Mouse (Mus musculus) heart, postnatal 25 days (tissue): ENCODE results near the gene Ppp1r14b. TPM values are rescaled to one million over a fixed set of nuclear protein-coding genes. Genes with fewer than 3 reads are reported as not detected.

ENCODE experiments used
- DNase-seq: peaks from one replicate; pipeline ENCODE4 v3.0.0; 2022; ENCODE audit warnings: low spot score
- intact Hi-C: fragments of 180-260 bp; cut with DNase I; formaldehyde crosslinking; loops from one replicate; pipeline ENCODE4 v1.15.1; 2025
- total RNA-seq, 2 experiments: library from RNA; stranded (reverse); gene quantifications; 2 replicates each; pipeline ENCODE4 v1.2.3; 2021

Gene Ppp1r14b
- total RNA-seq, 2 experiments from 2014 or later = 83.5 to 112 TPM

DNA sequence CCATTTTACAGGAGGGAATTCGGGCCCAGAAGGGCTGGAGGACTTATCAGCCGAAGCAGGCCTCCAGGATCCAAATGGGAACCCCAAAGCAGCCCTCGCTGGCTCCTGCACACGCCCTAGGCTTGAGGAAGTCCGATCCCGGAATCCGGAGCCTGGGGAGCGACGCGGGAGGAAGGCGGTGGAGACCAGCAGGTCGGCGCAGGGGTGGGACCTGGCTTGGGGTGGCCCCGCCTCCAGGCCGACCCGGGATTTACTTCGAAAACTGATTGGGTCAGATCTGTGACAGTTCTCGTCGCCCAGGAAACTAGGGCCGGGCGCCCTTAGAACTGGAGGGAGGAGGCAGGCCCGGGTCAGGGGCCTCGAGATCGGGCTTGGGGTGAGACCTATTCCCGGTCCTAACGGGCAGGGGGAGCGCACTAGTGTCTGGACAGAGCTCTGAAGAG lies 32.5 kb upstream of the Ppp1r14b start, which contains the start of gene Gpr137:
Gpr137 (minus strand) TSS at position 232 of the 443 bp plus-strand sequence.
- peak; percentile 96 for DNase-seq
- intact Hi-C loops = no loop called here

DNA sequence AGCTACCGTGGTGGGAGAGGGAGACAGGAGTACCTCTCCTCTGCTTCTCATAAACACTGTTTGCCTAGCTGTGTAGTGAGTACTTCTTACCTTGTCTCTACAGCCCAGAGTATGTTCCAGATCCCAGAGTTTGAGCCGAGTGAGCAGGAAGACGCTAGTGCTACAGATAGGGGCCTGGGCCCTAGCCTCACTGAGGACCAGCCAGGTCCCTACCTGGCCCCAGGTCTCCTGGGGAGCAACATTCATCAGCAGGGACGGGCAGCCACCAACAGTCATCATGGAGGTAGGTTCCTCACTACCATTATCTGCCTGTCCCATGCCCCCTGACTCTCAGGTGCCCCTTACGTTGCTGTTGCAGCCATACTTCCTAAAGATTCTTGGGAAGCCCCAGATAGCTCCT lies 32.0 kb upstream of the Ppp1r14b start:
- intact Hi-C loops = no loop called here
- no peak for DNase-seq

DNA sequence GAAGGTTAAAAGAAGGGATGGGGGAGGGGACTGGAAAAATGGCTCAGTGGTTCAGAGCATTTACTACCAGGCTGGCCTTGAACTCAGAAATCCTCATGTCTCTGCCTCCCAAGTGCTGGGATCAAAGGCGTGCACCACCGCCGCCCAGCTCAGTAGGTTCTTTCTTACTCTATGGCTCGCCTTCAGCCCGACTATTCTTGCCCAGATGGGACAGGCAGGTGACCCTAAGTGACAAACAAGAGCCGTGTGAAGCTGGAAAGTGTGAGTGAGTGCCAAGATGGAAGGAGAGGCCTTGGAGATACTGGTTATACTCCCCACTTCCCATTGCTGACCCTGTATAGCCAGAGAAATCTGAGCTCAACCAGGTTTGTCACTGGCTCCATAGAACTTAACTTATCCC lies 31.1 kb upstream of the Ppp1r14b start:
- intact Hi-C loops = no loop called here
- DNase-seq = no peak

DNA sequence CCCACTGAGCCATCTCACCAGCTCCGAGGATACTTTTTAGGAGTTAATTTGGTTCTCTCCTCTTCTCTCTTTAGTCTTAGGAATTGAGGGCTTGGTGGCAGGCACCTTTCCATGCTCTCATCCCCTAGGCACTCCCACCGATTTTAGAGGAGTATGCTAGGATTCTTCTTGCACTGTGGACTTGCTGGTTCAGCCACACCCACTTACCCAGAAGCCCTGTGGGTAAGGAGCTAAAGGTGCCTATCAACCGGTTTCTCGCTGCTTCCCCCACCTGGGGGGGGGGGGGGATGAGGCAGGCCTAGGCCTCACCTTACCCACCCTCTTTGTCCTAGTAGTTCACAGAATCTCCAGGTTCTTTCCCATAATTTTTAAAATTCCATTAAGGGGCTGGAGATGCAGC lies 27.0 kb upstream of the Ppp1r14b start:
- no peak for DNase-seq
- intact Hi-C loops = loop anchor here (5.0 kb wide), 1 partner anchor 700 kb away; no protein-coding TSS in a partner anchor

DNA sequence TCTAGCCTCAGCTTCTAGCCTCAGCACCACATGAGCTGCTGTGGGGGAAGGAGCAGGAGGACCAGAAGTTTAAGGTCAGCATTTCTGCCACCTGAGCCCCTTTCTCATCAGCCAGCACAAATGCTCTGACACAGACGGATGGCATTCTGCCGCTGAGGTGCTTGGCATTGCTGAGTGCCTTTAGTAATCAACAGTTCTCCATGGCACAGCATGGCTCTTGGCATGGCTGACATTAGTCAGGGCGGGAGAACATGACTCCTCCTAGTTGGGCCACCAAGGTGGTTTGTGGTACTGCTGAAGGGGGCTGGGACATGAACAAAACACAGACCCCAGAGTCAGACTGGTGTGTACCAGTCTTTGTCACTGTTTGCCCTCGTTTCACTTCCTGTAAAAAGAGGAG lies 26.6 kb upstream of the Ppp1r14b start:
- DNase-seq = no peak
- intact Hi-C loops = loop anchor here (5.0 kb wide), 1 partner anchor 701 kb away; no protein-coding TSS in a partner anchor

DNA sequence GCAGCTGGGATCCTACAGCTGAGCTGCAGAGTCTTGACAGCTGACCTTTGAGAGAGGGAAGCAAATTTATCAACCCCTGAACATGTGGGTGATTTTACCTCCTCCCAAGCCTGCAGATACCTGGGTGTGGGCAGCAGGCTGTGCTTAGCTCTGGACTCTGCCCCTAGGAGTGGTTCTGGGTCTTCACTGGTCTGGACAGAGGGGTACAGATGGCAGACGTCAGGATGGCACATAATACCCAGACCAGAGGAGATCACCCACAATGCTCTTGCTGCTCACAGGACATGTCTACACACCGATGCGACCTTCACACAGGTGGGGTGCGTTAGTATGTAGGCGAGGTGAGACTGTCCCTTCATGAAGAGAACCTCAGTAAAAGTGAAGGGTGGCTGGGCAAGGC lies 25.2 kb upstream of the Ppp1r14b start:
- DNase-seq = no peak
- intact Hi-C loops = loop anchor here (5.0 kb wide), 1 partner anchor 702 kb away; no protein-coding TSS in a partner anchor

DNA sequence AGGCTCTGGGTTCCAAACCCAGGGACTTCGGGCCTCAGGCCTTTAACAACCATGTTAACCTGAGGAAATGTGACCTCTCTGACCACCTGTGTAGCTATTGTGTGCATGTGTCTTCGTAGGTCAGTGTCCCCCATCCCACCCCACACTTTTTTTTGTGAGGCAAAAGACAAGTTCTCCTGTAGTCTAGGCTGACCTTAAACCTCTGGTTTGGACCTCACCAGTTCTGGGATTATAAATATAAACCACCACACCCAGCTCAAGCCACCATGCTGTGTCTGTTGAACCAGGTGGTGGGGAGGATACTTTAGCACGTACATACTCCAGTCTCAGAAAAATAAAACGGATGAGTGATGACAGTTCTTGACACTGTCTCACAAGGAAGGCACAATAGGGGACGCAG lies 24.8 kb upstream of the Ppp1r14b start:
- intact Hi-C loops = loop anchor here (5.0 kb wide), 1 partner anchor 703 kb away; no protein-coding TSS in a partner anchor
- no peak for DNase-seq

DNA sequence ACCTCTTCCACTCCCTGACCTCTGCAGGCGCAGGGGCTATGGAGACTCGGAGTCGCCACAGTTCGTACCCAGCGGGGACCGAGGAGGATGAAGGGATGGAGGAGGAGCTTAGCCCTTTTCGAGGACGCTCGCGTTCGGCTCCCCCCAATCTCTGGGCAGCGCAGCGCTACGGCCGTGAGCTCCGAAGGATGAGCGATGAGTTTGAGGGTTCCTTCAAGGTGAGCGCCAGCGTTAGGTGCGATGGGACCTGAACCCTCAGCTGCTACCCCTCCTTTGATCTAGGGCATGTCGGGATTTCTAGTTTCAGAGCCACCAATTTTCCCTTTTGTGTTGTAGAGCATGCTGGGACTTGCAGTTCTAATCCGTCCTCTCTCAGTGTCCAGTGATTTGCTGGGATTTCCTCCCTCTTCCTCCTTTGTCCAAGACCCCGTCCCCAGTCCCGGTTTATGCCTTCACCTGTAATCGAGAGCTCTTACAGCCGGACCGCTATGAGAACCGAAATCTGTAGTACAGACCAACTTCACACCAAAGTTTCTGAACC lies 24.1 kb upstream of the Ppp1r14b start:
- intact Hi-C loops = loop anchor here (1.0 kb wide), 1 partner anchor 9 kb away; the partner anchor contains the start of gene Bad
- no peak for DNase-seq

DNA sequence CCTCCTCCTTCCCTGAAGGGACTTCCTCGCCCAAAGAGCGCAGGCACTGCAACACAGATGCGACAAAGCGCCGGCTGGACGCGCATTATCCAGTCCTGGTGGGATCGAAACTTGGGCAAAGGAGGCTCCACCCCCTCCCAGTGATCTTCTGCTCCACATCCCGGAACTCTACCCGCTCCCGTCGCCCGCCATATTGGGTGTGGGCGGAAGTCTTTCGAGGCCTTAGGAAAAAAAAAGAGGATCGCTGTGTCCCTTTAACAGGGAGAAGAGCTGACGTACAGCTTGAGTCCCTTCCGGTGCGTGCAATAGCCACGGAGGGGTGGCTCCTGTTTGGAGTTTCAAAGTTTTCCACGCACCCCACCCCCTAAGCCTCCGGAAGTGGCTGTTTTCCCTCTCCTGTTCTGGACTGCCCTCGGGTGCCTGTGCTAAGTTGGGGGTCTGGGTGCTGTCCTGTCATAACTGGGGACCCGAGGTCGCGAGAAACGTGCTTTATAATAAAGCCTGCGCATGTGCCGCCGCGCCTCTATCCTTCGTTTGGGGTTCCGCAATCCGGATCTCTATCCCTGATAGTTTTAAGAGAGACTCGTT lies 23.3 kb upstream of the Ppp1r14b start:
- intact Hi-C loops = loop anchor here (1.0 kb wide), 1 partner anchor 10 kb away; the partner anchor contains the start of gene Bad
- peak; percentile 96 for DNase-seq

DNA sequence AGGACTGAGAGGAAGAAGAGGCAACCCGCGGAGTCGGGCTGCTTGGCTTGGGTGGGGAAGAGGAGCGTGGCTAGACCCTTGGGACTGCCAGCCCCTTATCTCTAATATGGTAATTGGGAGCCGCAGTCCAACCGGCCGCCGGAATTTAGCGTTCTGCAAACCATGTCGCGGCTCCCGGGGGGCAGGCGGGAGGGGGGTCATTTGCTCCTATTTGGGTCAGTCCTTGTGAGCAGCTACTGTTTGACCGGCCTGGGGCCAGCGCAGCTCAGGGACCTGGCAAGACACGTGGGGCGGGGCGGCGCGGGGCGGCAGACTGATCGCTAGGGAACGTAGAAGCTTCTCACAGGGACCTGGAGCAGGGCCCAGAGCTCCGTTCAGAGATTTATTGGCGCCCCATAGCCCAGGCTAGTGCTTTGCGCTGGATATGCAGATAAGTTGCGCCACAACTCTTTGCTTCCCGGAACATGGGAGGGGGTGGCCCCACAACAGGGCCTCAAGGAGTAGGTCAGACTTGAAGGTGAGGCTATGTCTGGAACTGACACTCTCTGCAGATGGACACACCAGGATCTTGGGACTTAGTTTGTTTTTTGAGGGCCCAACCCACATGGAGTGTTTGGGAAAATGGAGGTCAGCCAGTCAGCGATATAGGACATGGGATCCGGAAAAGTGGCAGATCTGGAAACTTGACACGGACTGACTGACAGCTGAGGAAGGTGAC lies 22.6 kb upstream of the Ppp1r14b start:
- DNase-seq = peak; percentile 82
- intact Hi-C loops = loop anchor here (1.0 kb wide), 1 partner anchor 11 kb away; the partner anchor contains the start of gene Bad

DNA sequence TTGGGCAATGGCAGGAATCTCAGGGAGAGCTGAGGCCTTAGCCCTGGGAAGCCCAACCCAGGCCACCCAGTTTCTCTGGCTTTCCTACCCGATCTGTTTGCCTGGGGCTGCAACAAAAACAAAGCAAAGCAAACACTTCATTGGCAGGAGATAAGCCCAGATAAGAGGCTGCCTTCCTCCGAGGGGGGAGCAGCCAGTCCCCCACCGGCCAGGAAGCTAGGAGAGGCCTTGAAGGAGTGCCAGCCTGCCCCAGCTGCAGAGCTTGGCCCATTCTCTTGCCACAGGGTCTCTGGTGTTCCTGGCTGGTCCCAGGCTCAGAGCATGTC lies 22.1 kb upstream of the Ppp1r14b start:
- DNase-seq = peak; percentile 48
- intact Hi-C loops = no loop called here

DNA sequence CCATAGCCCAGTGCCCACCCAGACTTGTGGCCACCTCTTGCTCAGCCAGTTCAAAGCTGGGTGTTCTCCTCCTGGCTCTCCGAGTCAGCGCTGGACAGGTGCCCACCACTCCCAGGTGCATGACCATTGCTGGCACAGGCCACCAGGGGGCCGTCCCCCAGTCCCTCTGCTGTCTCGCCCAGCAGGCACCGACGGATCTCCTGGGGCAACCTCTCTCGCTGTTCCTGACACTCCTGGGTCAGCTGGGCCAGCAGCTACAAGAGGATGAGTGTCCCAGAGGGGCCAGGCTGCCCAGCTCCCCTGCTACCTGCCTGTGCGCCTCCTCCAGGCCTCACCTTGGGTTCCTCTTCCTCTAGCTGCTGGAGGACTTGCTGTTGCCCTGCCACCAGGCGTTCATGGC lies 20.7 kb upstream of the Ppp1r14b start:
- DNase-seq = no peak

DNA sequence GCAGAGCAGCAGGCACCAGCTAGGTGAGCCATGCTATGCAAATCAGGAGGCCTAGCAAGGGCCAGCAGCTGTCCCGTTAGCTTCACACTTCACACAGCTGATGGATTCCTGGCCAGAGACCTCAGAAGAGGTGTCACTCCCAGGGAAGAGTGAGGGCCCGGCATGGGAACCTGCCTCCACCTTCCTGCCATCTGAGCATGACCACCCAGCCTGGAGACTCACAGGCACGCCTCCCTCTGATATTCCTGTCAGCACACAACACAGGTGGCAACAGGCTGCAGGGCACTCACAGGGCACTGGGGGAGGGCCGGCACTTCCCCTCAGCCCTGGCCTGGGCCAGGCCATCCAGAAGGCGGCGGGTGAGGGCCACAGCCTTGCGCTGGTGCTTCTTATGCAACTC lies 19.3 kb upstream of the Ppp1r14b start:
- no peak for DNase-seq
- intact Hi-C loops = loop anchor here (2.0 kb wide), 1 partner anchor 13 kb away; no protein-coding TSS in a partner anchor

More for the DNA sequence above, 20.7 kb upstream of the Ppp1r14b start:
- intact Hi-C loops = loop anchor here (2.0 kb wide), 1 partner anchor 15 kb away; no protein-coding TSS in a partner anchor

DNA sequence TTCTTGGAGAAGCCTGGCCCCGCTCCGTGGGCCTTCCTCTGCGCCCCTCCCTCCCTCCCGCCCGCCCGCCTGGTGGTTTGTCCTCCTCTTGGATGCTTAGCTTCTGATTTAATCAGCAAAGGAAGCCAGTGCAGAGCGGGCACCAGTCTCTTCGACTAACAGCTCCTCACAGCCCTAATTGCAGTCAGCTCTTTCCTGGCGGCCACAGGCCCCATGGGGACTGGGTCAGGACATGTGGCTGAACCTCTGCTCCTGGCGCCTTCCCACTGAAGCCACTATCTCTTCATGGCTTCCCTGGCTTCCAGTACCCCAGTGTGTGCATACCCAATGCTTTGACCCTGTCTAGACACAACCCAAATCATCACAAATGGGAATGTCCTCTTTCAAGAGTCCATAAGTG lies 18.3 kb upstream of the Ppp1r14b start:
- intact Hi-C loops = no loop called here
- DNase-seq = no peak

DNA sequence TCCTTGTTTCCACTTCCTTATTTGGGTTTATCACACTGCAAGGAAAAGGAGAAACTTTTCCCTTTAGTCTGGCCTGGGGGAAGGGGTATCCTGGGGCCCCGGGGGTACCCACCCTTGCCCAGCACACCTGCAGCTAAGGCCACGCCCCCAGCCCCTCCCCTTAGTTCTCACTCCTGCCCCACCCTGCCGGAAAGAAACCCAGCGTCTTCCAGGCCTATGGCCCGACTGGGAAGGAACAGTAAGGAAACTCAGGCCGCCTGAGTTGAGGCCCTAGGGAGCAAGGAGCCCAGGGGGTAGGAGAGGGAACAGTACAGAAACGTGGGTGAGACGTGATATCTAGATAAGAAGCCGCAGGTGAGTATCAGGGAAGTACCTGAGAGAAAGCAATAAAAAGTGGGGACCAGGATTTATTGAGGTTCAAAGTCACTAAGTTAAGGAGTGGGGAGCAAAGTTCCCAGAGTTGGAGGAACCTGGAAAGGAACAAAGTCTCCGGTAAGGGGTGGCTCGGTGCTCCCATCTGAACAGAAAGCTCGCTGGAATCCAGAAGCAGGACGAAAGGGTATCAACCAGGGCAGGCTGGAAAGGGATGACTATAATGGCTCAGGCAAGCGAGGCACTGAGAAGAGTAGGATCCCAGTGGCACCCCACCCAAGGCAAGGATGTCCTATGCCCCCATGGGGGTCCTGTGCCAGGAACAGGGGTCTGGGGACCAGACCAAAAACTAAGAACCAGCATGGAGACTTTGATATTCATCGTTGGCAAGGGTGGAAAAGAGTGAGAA lies 6.1 kb upstream of the Ppp1r14b start:
- intact Hi-C loops = loop anchor here (2.0 kb wide), 2 partner anchors 14 to 46 kb away; no protein-coding TSS in a partner anchor
- DNase-seq = no peak

DNA sequence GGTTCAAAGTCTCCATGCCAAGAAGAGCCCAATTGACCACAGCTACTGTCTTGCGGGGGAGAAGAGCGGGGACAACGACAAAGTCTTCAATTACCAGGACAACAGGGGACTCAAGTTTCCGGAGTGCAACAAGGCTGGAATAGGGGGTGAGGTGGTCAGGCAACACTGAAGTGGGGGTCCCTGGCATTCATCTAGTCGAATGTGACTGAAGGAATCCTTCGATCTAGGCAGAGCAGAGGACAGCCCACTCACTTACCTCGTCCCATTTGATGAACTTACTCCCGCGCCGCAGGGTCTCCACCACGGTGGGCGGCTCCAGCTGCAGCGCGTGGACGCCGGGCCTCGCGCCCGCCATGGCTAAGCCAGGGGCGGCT lies 5.5 kb upstream of the Ppp1r14b start:
- intact Hi-C loops = loop anchor here (2.0 kb wide), 2 partner anchors 14 to 46 kb away; no protein-coding TSS in a partner anchor
- no peak for DNase-seq

DNA sequence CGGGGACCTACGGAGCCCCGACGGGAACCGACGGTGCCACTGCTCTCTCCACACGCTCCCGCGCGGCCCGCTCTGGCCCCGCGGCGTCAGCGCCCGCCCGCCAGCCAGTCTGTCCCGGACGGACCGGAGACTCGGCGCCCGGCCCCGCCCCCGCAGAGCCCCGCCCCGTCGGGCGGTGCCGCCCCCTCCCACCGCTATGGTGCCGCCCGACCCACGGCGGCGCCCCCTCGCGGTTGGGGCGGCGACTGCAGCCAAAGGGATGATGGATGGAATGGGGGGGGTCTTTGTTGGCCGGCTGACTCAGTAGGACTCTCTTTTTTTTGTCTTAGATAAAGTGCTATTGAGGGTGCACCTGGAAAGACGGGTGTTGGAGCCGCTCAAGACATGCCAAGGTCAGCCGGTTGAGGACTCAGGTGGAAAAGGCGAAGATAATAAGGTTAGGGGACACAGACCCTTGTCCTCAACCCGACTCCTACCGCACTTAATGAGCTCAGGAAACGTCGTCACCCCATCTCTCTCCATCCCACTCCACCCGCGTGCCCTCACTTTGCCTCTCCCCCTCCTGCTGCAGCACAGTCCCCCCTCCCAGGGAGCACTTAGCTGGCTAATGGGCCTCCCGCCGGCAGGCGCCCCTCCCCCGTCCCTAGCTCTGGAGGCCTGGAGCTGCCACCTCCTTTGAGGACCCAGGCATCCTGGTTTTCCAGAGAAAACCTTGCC lies 4.9 kb upstream of the Ppp1r14b start:
- intact Hi-C loops = loop anchor here (2.0 kb wide), 2 partner anchors 15 to 47 kb away; no protein-coding TSS in a partner anchor
- DNase-seq = peak; percentile 55

DNA sequence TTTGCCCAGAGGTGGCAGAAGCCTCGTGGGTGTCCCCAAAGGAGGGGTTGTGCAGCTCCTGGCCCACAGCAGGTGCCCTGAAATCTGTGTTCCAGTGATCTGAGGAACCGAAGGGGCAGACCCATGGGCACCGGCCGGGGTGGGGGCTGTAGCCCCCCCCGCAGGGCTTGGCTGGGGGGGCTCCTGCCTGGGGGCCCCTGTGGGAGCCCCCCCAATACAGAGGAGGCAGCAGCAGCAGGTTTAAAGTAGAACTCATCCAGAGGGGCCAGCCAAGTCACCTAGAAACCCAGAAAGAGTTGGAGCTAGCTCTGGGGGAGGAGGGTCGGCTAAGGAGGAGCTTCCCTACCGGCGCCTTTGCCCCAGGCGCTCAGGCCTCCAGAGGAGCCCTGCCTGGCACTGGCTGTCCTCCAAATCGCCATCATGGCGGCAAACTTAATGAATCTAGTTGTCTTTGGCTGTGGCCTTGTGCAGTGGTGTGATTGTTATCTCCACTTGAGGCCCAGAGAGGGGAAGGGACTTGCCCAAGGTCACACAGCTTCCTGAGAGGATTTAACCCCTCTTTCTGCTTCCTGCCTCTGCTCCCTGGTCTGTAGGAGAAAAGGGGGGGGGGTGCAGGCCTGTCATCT lies 4.2 kb upstream of the Ppp1r14b start:
- DNase-seq = no peak
- intact Hi-C loops = no loop called here

DNA sequence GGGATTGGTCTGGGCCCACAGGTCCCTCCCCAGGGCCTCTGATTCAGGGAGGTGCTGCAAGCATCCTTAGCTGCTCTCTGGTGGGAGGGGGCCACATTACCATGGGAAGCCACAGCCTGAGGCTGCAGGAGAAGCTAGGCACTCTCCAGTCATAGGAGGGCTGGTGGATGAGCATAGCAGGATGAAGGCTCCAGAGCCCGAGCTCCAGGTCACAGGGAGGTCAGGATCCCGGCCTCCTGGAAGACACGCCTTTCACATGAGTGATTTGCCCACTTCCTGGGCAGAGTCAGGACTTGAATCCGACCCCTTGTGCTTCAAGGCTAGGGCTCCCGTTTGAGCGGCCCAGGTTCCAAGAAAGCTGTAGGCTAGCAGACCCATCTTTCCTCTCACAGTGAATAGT lies 3.1 kb upstream of the Ppp1r14b start:
- intact Hi-C loops = no loop called here
- DNase-seq = no peak
